Mouse (Mus musculus) hindbrain, embryonic 15.5 days (tissue): ENCODE measurements around the gene Hist1h4j. TPM values are rescaled to one million over a fixed set of nuclear protein-coding genes. Genes with fewer than 3 reads are reported as not detected.
A peak's percentile ranks its signal among the peaks of the same experiment; 100 is the strongest.
"Not testable (repeated sequence)": the region's sequence is repeated elsewhere in the genome, so short reads cannot be mapped to it uniquely, and the experiment has no call there.

Experiments used
- ATAC-seq: fragments of 200-750 bp; cut with Nextera tagmentation; 2 replicates; pipeline ENCODE4 v1.8.0; 2017; ENCODE audit warnings: low read depth, moderate number of reproducible peaks, moderate TSS enrichment; ENCODE audit not compliant: low FRiP score
- H3K27ac ChIP-seq: fragments of 300-500 bp; sonication (generic); replicated peaks from 2 replicates; pipeline ENCODE4 v1.5.1; 2015; ENCODE audit warnings: mild to moderate bottlenecking, inconsistent platforms
- H3K27me3 ChIP-seq: fragments of 300-500 bp; sonication (generic); 2 replicates; pipeline ENCODE4 v1.6.1; 2015; ENCODE audit warnings: control low read depth, inconsistent platforms
- H3K36me3 ChIP-seq: fragments of 300-500 bp; sonication (generic); 2 replicates; pipeline ENCODE4 v1.6.1; 2015; ENCODE audit warnings: control low read depth, inconsistent platforms
- H3K4me1 ChIP-seq: fragments of 300-500 bp; sonication (generic); replicated peaks from 2 replicates; pipeline ENCODE4 v1.6.1; 2015; ENCODE audit warnings: control low read depth, inconsistent platforms
- H3K4me2 ChIP-seq: fragments of 300-500 bp; sonication (generic); 2 replicates; pipeline ENCODE4 v1.6.1; 2015; ENCODE audit warnings: moderate library complexity, mild to moderate bottlenecking, inconsistent platforms
- H3K4me3 ChIP-seq: fragments of 300-500 bp; sonication (generic); 2 replicates; pipeline ENCODE4 v1.5.1; 2015; ENCODE audit warnings: mild to moderate bottlenecking, inconsistent platforms
- H3K9ac ChIP-seq: fragments of 300-500 bp; sonication (generic); 2 replicates; pipeline ENCODE4 v1.6.1; 2015; ENCODE audit warnings: inconsistent platforms
- H3K9me3 ChIP-seq: fragments of 300-500 bp; sonication (generic); 2 replicates; pipeline ENCODE4 v1.6.1; 2016; ENCODE audit warnings: control low read depth, inconsistent platforms
- WGBS: fragments of 180-500 bp; shearing (Covaris S2); methylation state at CpG from one replicate; pipeline ENCODE4 v1.1.7; 2015; 5-methylcytosine and 5-hydroxymethylcytosine counted together
- polyA plus RNA-seq: library from polyadenylated mRNA; unstranded; fragments of >200 nt; fragmentation: Nextera tagmentation; extraction: Ambion mirVana; gene quantifications from 2 replicates; pipeline ENCODE4 v1.2.1, GENCODE M21; 2015

Hist1h4j gene
- polyA plus RNA-seq, 1 experiment from 2014 or later, result not detected

DNA sequence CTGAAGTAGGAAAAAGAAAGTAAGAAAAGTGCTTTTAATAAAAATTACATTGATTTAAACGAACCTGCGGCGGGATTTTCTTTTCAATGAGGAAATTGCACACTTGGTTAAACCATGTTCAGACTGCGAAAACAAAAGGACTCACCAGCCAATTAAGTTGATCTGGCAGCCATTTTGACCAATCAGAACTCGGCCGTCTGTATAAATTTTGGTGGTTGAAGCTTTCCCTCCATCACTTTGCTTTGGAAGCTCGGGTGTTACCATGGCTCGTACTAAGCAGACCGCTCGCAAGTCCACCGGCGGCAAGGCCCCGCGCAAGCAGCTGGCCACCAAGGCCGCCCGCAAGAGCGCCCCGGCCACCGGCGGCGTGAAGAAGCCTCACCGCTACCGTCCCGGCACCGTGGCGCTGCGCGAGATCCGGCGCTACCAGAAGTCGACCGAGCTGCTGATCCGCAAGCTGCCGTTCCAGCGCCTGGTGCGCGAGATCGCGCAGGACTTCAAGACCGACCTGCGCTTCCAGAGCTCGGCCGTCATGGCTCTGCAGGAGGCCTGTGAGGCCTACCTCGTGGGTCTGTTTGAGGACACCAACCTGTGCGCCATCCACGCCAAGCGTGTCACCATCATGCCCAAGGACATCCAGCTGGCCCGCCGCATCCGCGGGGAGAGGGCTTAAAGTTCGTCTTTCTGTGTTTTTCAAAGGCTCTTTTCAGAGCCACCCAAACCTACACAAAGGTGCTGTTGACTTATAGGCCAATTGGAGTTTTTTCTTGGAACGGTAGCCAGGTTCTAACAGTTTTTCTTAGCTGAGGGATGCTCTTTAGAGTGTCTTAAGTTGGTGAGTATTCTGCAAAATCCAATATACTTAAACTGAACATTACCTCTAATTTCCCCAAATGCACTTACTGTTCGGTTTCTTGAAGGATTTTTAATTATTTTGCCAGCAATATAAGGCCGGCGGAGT is 17.2 kb upstream of the Hist1h4j start, which contains the start of gene Hist1h3h:
Gene Hist1h3h (plus strand): TSS at position 263 of the 961 bp plus-strand sequence.
- not testable (repeated sequence) for H3K27me3 ChIP-seq, H3K9me3 ChIP-seq, H3K36me3 ChIP-seq
- Histone ChIP-seq H3K9ac (peak within 1 kb of the TSS; percentile 59), H3K4me1 (peaks cover 39% of the 10 kb centered on the region), H3K4me3 (peak within 1 kb of the TSS; percentile 44), H3K4me2 (peak within 1 kb of the TSS; percentile 77), H3K27ac (peak within 1 kb of the TSS; percentile 92)
- peak; percentile 40 for ATAC-seq
- WGBS, result under 1% methylated on average over 31 of the region's 56 CpGs

DNA sequence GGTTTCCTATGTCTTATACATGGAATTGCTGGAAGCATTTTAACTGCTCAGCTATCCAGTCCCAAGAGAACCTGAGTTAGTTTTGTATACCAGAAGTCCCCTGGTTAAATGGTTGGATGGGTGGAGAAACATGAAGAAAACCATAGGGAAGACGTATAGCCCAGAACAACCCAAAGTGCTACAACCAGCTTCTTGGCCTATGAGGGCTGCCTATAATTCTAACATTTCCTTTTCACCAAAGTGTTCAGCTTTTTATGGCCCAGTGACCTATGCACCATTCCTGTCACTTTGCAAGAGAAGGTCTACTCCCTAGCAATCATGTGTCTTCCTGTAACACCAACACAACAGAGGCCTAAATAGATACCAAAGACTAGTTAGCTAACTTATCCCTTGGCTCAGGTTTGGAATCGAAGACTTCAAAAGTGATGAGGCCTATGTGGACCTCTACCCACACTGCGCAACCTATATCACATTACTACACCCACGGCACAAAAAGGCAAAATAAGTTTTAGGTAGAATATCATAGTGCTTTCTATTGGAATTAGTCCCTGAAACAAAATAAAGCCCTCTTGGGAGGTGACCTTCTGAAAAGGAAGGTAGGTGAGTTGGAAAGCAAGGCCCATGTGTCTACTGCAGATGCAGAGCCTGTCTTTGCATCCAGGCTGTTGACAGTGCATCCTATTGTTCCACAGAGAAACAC is 16.3 kb upstream of the Hist1h4j start:
- H3K27me3 ChIP-seq, result no peaks in the 10 kb centered on the region
- H3K4me3 ChIP-seq, result peak overlapping the region; percentile 39
- peaks cover 39% of the 10 kb centered on the region for H3K4me1 ChIP-seq
- no peak for ATAC-seq
- no peaks in the 10 kb centered on the region for H3K9me3 ChIP-seq
- H3K36me3 ChIP-seq, result no peaks in the 10 kb centered on the region
- H3K9ac ChIP-seq, result peak overlapping the region; percentile 59
- H3K4me2 ChIP-seq, result peak overlapping the region; percentile 77
- 66% methylated on average over 4 of the region's 4 CpGs for WGBS
- H3K27ac ChIP-seq, result no peak overlapping the region; the same call in 1 of the 2 replicates

DNA sequence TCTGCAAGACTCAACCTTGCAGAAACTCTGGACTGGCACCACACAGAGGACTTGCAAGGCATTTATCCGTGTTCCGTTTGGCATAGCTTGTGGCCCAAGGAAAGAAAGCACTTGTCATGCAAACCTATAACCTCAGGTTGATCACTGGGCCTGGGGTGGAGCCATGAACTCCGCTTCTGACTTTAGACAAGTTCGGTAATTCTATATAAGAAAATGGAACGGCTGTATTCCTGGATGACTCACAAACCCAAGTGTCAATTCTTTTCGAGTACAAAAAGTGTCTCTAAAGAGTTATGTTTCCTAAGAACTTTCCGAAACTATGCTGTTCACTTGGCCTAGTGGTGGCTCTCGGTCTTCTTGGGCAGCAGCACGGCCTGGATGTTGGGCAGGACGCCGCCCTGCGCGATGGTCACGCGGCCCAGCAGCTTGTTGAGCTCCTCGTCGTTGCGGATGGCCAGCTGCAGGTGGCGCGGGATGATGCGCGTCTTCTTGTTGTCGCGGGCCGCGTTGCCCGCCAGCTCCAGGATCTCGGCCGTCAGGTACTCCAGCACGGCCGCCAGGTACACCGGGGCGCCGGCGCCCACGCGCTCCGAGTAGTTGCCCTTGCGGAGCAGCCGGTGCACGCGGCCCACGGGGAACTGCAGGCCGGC is 13.6 kb upstream of the Hist1h4j start:
- Histone ChIP-seq H3K4me3 (peak overlapping the region; percentile 45), H3K9ac (0 out of 2 replicates have a peak overlapping the region, but pooled peaks have one; percentile 29), H3K4me1 (peaks cover 30% of the 10 kb centered on the region), H3K27ac (peak overlapping the region; percentile 85), H3K4me2 (peak overlapping the region; percentile 71)
- not testable (repeated sequence) for ATAC-seq, H3K27me3 ChIP-seq, H3K36me3 ChIP-seq, H3K9me3 ChIP-seq
- WGBS, result 1% methylated on average over 21 of the region's 44 CpGs

DNA sequence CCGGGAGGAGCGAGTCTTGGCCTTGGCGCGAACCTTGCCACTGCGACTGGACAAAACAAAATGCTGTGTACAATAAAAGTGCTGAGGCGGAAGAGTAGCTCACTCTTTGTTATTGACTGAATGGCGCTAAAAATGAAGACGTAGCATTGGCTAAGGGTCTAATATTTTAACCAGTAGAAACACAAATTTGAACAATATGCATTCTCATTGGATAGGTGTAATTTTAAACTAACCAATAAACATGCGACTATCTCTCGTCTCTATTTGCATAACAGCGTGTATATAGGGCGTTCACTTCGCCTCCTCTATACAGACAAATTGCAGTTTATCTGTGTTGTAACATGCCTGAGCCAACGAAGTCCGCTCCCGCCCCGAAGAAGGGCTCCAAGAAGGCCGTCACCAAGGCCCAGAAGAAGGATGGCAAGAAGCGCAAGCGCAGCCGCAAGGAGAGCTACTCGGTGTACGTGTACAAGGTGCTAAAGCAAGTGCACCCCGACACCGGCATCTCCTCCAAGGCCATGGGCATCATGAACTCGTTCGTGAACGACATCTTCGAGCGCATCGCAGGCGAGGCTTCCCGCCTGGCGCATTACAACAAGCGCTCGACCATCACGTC is 13.0 kb upstream of the Hist1h4j start, which contains the start of gene Hist1h2bm:
Gene Hist1h2bm (plus strand): TSS at position 288 of the 616 bp plus-strand sequence.
- H3K9me3 ChIP-seq, H3K27me3 ChIP-seq, H3K36me3 ChIP-seq: not testable (repeated sequence)
- peak within 1 kb of the TSS; percentile 49 for H3K9ac ChIP-seq
- under 1% methylated on average over 37 of the region's 37 CpGs for WGBS
- H3K4me2 ChIP-seq, result peak within 1 kb of the TSS; percentile 71
- peak within 1 kb of the TSS; percentile 45 for H3K4me3 ChIP-seq
- H3K4me1 ChIP-seq, result peaks cover 28% of the 10 kb centered on the region
- peak; percentile 98 for ATAC-seq
- H3K27ac ChIP-seq, result peak within 1 kb of the TSS; percentile 85

DNA sequence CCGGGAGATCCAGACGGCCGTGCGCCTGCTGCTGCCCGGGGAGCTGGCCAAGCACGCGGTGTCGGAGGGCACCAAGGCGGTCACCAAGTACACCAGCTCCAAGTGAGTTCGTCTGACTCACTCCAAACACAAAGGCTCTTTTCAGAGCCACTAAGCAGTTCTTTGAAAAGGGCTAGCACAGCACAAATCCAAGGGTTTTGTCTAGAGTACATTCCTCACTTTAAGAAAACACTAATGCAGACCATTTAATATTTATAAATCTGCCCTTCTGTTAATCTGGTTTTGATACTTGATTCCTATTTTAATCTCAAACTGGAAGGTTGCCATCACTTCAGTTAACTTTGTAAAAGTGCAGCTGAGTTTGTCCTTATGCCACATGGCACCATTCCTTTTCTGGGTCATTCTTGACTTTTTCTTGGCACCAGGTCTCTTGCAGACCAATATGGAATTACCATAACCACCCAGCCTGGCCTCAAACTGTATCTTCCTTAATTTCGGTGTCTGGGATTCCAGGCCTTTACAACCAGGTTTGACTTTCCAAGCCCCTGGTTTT is 12.4 kb upstream of the Hist1h4j start:
- Histone ChIP-seq H3K4me2 (peak overlapping the region; percentile 71), H3K4me1 (peaks cover 25% of the 10 kb centered on the region), H3K9ac (peak overlapping the region; percentile 49), H3K27ac (peak overlapping the region; percentile 85), H3K4me3 (peak overlapping the region; percentile 45), H3K9me3 (no peaks in the 10 kb centered on the region), H3K27me3 (no peaks in the 10 kb centered on the region), H3K36me3 (no peaks in the 10 kb centered on the region)
- ATAC-seq, result no peak; the same call in 1 of the 2 replicates
- 3% methylated on average over 11 of the region's 11 CpGs for WGBS

DNA sequence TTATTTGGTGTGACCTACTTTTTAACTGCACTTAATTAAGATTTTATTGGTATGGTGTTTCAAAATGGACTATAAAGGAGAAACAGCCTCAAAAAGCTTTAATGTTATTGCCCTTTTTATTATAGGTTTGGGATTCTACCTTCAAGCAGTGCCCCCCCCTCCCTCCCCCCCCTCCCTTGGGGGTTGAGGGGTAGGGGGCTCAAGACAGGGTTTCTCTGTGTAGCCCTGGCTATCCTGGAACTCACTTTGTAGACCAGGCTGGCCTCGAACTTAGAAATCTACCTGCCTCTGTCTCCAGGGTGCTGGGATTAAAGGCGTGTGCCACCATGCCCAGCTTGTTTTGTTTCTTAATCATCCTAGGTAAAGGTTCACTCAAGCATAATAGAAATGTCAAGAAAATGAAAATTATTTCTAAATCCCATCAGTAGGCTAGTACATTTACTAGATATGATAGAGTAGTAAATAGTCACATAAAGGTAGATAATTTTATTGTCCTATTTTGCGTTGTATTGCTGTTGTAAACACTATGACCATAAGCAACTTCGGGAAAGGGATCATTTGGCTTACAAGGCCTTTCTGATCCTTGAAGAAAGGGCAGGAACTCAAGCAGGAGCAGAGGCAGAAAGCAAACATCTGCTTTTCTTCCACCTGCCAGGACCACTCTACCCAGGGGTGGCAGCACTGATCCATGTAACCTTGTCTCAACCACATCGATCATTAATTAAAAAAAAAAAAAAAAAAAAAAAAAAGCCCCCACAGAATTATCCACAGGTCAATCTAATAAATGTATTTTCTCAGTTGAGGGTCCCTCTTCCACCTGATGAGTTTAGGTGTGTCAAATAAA is 11.6 kb upstream of the Hist1h4j start:
- no peaks in the 10 kb centered on the region for H3K36me3 ChIP-seq
- WGBS, result 33% methylated on average over 5 of the region's 5 CpGs
- H3K4me2 ChIP-seq, result 0 out of 2 replicates have a peak overlapping the region, but pooled peaks have one; percentile 71
- no peak for ATAC-seq
- H3K9me3 ChIP-seq, result no peaks in the 10 kb centered on the region
- H3K27ac ChIP-seq, result no peak overlapping the region
- no peak overlapping the region for H3K4me3 ChIP-seq
- H3K27me3 ChIP-seq, result no peaks in the 10 kb centered on the region
- no peak overlapping the region for H3K9ac ChIP-seq
- peaks cover 21% of the 10 kb centered on the region for H3K4me1 ChIP-seq

- Histone ChIP-seq H3K9me3 (no peaks in the 10 kb centered on the region), H3K36me3 (no peaks in the 10 kb centered on the region), H3K9ac (no peak overlapping the region), H3K4me3 (no peak overlapping the region), H3K4me1 (no peaks in the 10 kb centered on the region), H3K4me2 (no peak overlapping the region), H3K27ac (no peak overlapping the region), H3K27me3 (no peaks in the 10 kb centered on the region)
- WGBS, result 21% methylated on average over 11 of the region's 11 CpGs
- ATAC-seq, result no peak
Measured at GRCm38 (mm10) chr13:21727948-21728572, 6.8 kb upstream of the Hist1h4j start.

- peaks cover 6% of the 10 kb centered on the region; the same call in 1 of the 2 replicates for H3K4me1 ChIP-seq
- no peak overlapping the region for H3K4me3 ChIP-seq
- H3K27ac ChIP-seq, result no peak overlapping the region
- no peaks in the 10 kb centered on the region for H3K36me3 ChIP-seq
- no peaks in the 10 kb centered on the region for H3K9me3 ChIP-seq
- no peaks in the 10 kb centered on the region for H3K27me3 ChIP-seq
- 67% methylated on average over 1 of the region's 1 CpGs for WGBS
- no peak overlapping the region for H3K9ac ChIP-seq
- no peak overlapping the region for H3K4me2 ChIP-seq
- ATAC-seq, result no peak
Measured at GRCm38 (mm10) chr13:21729544-21729943, 5.3 kb upstream of the Hist1h4j start.

GRCm38 (mm10) chr13:21733466-21733865 is 1.4 kb upstream of the Hist1h4j start:
- WGBS, result 61% methylated on average over 5 of the region's 5 CpGs
- Histone ChIP-seq H3K4me2 (no peak overlapping the region; the same call in 1 of the 2 replicates), H3K9me3 (no peaks in the 10 kb centered on the region), H3K27ac (peak overlapping the region; percentile 96), H3K36me3 (no peaks in the 10 kb centered on the region), H3K4me3 (no peak overlapping the region), H3K9ac (no peak overlapping the region), H3K27me3 (no peaks in the 10 kb centered on the region), H3K4me1 (peaks cover 19% of the 10 kb centered on the region)
- peak; percentile 15; the same call in 1 of the 2 replicates for ATAC-seq
